Mouse (Mus musculus): Measurements from ENCODE around the gene Plekha6.

Gene Plekha6

GRCm38 (mm10) chr1:133244668-133245067, 80.7 kb downstream of the Plekha6 start:
- DNase-seq (ENCODE audit: low read depth, low spot score): no peak

GRCm38 (mm10) chr1:133245690-133246619, 81.9 kb downstream of the Plekha6 start:
- DNase-seq (ENCODE audit: low read depth, low spot score): peak; percentile 32

- no peak for DNase-seq (ENCODE audit: low read depth, low spot score)
Observed at GRCm38 (mm10) chr1:133247189-133247588, 83.2 kb downstream of the Plekha6 start.

- DNase-seq (ENCODE audit: low read depth, low spot score): no peak
Observed at GRCm38 (mm10) chr1:133250761-133251160, 86.8 kb downstream of the Plekha6 start.

- DNase-seq (ENCODE audit: low read depth, low spot score): no peak
Observed at GRCm38 (mm10) chr1:133251625-133252034, 87.6 kb downstream of the Plekha6 start.

- DNase-seq (ENCODE audit: low read depth, low spot score): no peak
Observed at GRCm38 (mm10) chr1:133252251-133252650, 88.2 kb downstream of the Plekha6 start.

- DNase-seq (ENCODE audit: low read depth, low spot score): no peak
Observed at GRCm38 (mm10) chr1:133252801-133253531, 89.0 kb downstream of the Plekha6 start.

GRCm38 (mm10) chr1:133253532-133253866, 89.5 kb downstream of the Plekha6 start:
- peak; percentile 23 for DNase-seq (ENCODE audit: low read depth, low spot score)

- no peak for DNase-seq (ENCODE audit: low read depth, low spot score)
Observed at GRCm38 (mm10) chr1:133254226-133254625, 90.2 kb downstream of the Plekha6 start.

- peak; percentile 20 for DNase-seq (ENCODE audit: low read depth, low spot score)
Observed at GRCm38 (mm10) chr1:133254856-133255764, 91.1 kb downstream of the Plekha6 start.

- no peak for DNase-seq (ENCODE audit: low read depth, low spot score)
Observed at GRCm38 (mm10) chr1:133255776-133256175, 91.8 kb downstream of the Plekha6 start.

- DNase-seq (ENCODE audit: low read depth, low spot score): no peak
Observed at GRCm38 (mm10) chr1:133256347-133256746, 92.3 kb downstream of the Plekha6 start.

GRCm38 (mm10) chr1:133258694-133259093, 94.7 kb downstream of the Plekha6 start:
- no peak for DNase-seq (ENCODE audit: low read depth, low spot score)

- no peak for DNase-seq (ENCODE audit: low read depth, low spot score)
Observed at GRCm38 (mm10) chr1:133262628-133263027, 98.6 kb downstream of the Plekha6 start.

- DNase-seq (ENCODE audit: low read depth, low spot score): no peak
Observed at GRCm38 (mm10) chr1:133263134-133263533, 99.1 kb downstream of the Plekha6 start.

GRCm38 (mm10) chr1:133264367-133264766, 100.4 kb downstream of the Plekha6 start:
- no peak for DNase-seq (ENCODE audit: low read depth, low spot score)

GRCm38 (mm10) chr1:133265114-133265766, 101.2 kb downstream of the Plekha6 start:
- DNase-seq (ENCODE audit: low read depth, low spot score): no peak

GRCm38 (mm10) chr1:133267094-133267493, 103.1 kb downstream of the Plekha6 start:
- DNase-seq (ENCODE audit: low read depth, low spot score): no peak

GRCm38 (mm10) chr1:133267813-133268492, 103.9 kb downstream of the Plekha6 start:
- peak; percentile 12 for DNase-seq (ENCODE audit: low read depth, low spot score)

- DNase-seq (ENCODE audit: low read depth, low spot score): peak; percentile 25
Observed at GRCm38 (mm10) chr1:133268503-133268902, 104.5 kb downstream of the Plekha6 start.
